Mouse (Mus musculus): ENCODE measurements around the gene Smim24.

The Smim24 gene

DNA sequence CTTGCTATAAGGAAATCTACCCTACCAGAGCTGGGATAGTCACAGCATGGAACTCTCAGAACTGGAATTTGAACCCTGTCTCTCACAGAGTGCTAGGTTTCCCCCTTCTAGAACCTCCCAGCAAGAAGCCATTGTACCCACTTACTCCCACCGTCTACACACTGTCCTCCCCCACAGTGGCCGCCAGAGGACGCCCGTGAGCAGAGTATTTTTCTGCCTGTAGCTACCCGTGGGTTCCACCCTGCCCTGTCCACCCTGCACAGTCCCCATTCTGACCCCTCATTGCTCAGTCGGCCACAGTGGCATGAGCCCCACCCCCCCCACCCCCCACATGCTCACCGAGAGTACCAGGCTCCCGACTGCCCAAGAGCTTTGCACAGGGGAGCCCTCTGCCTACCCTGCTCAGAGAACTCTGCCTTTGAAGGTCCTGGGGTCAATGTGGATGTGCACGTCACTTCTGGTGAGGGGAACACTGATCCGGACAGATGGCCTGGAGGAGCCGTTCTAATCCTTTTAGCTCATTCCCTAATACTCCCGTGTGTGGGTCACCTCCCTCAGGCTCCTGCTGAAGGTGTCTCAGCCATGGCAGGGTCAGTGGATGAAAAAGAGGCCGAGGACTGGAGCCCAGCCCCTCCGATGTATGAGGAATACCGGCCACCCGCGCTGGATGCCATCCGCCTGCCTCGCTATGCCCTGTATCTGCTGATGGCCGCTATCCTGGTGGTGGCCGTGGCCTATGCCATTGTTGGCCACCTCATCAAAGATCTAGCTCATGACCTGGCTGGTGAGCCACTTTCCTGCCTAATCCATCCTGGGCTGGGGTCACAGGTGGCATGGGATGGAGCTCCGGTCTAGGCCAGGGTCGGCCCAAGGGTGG, 2.8 kb upstream of the Smim24 start:
- in situ Hi-C loops (cut with MboI, MseI), result loop anchor here (5.0 kb wide), 3 partner anchors 52 to 142 kb away; no protein-coding TSS in a partner anchor

DNA sequence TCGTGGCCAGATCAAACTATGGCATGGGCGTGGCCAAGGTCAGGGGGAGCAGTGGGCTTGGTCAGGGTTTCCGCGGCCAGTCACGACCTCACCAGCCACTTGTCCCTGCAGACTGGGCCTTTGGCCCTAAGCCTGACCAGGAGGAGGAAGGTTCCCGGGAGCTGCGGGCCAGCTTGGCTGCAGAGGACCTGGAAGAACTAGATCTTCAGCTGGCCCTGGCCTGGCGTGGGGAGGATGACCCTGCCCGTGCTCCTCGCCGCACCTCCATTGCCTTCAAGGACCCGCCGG, 2.2 kb upstream of the Smim24 start:
- in situ Hi-C loops (cut with MboI, MseI), result loop anchor here (5.0 kb wide), 3 partner anchors 52 to 142 kb away; no protein-coding TSS in a partner anchor

DNA sequence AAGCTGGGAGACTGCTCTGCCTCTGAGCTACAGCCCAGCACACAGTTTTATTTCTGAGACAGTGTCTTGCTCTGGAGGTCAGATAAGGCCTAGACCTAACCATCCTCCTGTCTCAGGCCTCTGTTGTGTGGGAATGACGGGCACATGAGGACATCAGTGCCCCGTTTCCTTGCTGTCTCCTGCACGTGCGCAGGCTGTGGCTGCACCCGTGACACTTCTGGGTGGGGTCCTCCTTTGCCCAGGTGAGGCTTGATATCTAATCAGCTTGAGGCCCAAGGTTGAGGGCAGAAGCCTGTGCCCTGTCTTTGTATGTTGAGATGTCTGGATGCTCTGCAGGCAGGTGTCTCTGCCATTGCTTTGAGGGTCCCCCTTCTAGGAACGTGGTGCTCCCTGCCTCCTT, 581 bp upstream of the Smim24 start:
- in situ Hi-C loops (cut with MboI, MseI), result loop anchor here (5.0 kb wide), 3 partner anchors 50 to 140 kb away; no protein-coding TSS in a partner anchor

GRCm38 (mm10) chr10:81393456-81394063, 709 bp downstream of the Smim24 start:
- in situ Hi-C loops (cut with MboI, MseI), result loop anchor here (5.0 kb wide), 3 partner anchors 49 to 139 kb away; no protein-coding TSS in a partner anchor

DNA sequence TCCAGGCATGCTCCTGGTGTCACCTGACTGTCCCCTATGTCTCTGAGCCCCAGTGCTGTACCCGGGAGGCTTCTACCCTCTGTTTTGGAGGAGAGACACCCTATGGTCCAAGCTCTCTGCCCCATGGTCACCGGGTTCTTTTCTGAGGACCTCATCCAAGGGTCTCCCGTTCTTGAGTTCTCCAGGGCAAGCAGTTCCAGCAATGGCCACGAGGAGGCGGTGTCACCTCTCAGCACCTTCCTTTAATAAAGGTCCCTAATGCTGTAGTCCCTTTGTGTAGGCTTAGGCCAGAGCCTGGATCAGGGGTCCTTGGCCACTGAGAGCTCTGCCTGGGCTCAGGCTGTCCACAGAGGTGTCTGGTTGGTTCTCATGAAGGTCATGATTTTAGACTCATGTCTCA, 2.3 kb downstream of the Smim24 start:
- in situ Hi-C loops (cut with MboI, MseI), result no loop called here

GRCm38 (mm10) chr10:81395865-81396264, 3.0 kb downstream of the Smim24 start:
- in situ Hi-C loops (cut with MboI, MseI), result no loop called here

- in situ Hi-C loops (cut with MboI, MseI), result no loop called here
Observed at GRCm38 (mm10) chr10:81396749-81397148, 3.9 kb downstream of the Smim24 start.

- in situ Hi-C loops (cut with MboI, MseI), result no loop called here
Observed at GRCm38 (mm10) chr10:81399296-81399695, 6.4 kb downstream of the Smim24 start.

DNA sequence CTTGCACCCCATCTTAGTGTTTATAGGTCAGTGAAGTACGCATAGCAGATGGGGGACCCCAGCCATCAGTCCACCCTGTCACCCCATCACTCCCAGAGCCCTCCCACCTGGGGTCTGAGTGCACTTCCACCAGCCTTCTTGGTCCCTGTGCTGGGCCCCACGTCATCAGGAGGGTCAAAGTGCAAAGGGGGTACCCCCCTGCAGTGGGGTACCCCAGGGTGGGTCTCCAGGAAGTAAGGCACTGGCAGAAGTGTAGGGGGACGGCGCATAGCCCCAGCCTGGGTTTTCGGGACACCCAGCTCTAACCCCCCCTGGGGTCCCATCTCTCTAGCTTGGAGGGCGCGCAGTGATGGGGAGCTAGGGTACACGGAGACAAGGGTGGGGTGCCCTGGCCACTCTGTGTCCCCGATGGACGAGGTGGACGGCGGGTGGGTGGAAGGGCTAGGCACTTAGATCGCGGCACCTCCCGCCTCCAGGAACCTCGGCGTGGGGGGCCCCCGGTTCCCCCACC, 7.0 kb downstream of the Smim24 start:
- in situ Hi-C loops (cut with MboI, MseI), result no loop called here

DNA sequence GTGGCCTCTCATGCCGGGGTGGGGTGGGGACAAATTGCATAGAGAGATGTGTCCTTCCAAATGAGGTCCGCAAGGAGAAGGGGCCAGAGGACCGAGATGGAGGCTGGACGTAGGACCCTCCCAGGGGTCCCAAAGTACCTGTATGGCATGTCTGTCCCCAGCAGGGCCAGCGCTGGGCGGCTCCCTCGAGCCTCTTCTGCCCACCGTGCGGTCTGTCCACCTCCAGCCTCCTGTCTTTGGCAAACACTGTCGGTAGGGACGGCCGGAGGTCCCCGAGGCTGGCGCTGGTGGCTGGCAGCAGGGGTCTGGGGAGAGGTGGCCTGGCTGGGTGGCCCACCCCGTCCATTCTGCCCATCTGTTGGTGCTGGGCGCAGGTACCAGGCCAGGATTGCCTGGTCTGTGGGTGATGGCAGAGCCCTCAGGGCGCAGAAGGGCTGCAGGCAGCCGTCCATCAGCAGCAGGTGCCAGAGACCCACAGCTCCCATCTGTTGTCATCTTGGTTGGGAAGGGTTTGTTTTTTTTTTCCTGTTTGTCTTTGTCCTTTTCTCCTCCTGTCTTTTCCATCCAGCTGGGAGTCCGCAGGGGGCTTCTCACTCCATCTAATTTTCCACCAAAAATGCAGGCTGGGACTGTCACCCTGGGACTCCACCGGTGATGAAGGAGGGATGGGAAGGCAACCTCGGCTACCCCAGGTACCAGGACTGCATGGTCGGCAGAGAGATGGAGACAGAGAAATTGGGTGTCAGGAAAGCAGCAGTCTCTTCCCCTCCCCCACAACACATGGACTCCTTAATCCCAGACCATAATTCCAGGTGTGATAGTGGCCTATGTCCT, 7.7 kb downstream of the Smim24 start:
- in situ Hi-C loops (cut with MboI, MseI), result no loop called here

GRCm38 (mm10) chr10:81401205-81401520, 8.3 kb downstream of the Smim24 start:
- in situ Hi-C loops (cut with MboI, MseI), result no loop called here

GRCm38 (mm10) chr10:81401521-81402226, 8.8 kb downstream of the Smim24 start:
- in situ Hi-C loops (cut with MboI, MseI), result no loop called here

DNA sequence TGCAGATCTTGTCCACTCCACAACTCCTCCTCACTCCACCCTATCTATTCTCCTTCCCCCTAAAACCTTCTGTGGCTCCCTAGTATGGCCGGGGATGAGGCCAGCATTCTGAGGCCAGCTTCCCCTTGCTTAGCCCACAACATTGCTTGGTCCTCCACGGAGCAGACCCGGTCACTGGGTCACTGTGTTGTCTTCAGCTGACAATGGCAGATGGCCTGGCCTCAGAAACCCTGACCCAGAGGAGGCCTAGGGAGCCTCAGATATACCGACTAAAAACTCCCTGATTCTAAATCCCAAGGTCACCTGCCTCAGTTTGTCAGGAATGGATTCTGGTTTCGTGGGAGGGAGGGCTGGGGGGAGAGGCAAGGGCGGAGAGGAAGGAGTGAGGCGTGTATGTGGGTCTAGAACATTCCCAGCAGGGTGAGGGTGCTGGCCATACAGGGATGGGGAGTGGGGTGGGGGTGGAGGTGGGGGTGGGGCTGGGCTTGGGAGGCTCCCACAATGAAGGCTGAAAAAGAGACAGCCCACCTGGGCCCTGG, 9.4 kb downstream of the Smim24 start:
- in situ Hi-C loops (cut with MboI, MseI), result no loop called here

DNA sequence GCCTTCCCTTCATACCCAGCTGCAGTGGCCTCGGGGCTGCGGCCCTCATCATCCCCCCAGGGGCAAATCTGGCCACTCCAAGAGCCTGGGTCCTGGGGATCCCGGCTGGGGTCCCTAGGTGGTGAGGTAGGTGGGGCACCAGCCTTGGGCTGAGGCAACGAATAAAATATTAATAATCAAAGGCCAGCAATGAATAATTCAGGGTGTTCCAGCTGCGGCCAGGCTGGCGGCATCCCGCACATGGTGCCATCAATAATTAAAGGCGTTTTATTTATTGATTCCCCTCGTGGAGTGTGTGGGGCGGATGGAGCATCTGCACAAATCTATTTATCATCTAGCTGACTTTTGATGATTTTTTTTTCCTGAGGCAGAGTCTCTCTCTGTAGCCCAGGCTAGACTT, 10.7 kb downstream of the Smim24 start:
- in situ Hi-C loops (cut with MboI, MseI), result no loop called here

GRCm38 (mm10) chr10:81404082-81404481, 11.2 kb downstream of the Smim24 start:
- in situ Hi-C loops (cut with MboI, MseI), result no loop called here

DNA sequence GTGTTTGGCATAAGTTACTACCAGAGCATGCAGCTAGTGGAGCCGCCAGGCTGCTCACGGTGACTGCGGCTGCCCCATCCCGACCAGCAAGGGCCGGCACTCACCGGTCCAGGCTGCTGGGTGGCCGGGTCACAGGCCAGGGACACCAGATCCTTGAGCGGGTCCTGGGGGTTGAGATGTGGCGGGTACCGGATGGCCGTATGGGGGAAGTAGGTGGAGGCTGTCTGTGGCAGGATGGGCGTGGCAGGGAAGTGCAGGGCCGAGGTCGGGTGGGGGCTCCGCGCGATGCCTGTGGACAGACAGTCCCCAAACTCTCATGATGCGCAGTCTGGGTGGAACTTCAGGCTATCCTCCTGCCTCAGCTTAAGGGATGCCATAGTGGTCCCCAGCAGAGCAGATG, 11.9 kb downstream of the Smim24 start:
- in situ Hi-C loops (cut with MboI, MseI), result no loop called here

GRCm38 (mm10) chr10:81405588-81406201, 12.8 kb downstream of the Smim24 start:
- in situ Hi-C loops (cut with MboI, MseI), result no loop called here

DNA sequence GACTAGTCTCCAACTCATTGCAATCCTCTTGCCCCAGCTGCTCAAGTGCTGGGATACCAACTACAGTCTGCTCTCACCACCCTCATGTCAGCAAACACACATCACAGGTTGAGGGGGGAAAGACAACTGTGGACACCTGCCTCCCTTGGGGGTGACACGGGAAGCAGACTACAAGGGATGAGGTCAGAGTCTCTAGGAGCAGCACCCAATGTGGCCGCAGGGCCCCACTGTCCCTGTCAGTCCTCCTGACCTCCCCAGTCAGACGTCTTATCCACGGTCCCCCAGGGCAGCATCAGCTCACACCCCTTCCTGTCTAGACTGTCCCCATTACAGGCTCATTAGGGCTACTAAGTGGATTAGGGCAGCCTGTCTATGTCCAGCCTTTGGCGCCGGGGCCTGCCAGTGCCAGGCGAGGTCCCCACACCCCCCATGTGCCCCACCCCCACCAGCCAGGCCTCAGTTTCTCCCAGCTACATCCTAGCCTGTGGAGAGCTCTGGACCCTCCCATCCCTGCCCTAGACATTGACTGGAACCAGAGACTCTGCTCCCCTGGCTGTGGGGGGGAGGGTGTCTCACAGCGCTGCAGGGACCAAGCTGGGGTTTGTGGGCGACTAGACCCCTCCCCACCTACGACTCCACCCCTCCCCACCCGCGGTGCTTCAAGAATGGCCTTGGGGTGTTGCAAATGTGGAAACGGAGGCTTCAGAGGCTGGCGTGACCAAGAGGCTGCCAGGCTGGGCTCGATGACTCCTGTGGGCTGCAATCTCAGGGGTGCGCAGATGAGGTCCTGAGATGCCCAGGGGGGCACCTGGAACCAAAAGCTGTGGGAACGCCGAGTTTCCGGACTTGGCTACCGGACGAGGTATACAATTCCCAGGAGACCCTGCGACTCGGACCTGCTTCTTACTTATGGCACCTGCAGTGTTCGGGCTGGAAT, 13.9 kb downstream of the Smim24 start:
- in situ Hi-C loops (cut with MboI, MseI), result no loop called here

DNA sequence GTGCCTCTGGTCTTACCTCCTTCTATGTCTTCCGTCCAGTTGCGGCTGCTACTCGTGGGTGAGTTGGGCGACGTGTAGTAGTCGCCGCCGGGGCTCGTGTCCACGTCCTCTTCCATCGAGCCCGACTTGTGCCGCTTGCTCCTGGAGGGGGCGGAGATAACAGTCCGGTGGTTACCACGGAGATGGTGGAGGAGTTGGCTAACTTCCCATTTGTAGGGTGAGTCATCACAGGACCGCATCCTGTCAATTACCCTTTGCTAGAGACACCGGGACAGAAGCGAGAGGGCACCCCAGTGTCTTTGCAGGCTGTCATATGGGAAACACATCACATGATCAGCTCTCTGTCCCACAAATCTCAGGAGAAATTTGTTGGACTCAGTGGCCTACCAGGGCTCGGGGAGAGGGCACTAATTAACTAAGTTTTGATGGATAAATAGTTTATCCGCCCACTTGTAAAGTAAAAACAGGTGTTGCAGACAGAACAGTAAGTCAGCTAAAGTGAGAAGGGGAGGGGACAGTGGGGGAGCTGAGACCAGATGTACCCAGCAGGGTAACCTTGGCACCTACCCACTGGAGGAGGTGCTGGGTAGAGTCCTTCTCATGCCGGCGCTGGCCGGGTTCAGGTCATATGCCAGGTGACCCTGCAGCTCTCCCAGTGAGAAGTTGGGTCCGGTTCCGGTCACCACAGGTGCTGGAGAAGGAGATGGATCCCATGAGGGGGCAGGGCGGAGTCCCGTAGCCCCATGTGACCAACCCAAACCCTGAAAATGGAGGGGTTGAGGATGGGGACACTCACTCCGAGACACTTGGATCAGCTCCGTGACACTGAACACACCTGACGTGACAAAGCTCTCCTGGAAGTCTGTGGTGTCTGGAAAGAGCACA, 14.9 kb downstream of the Smim24 start:
- in situ Hi-C loops (cut with MboI, MseI), result no loop called here
